In genomic region chr9:54474031-54474430, GRCm38 (mm10) we compare ENCODE assay signal across 30 mouse cellular contexts. TPM values are rescaled to one million over a fixed set of nuclear protein-coding genes. Genes with fewer than 3 reads are reported as not detected.
DNase-seq lines count a peak whose midpoint lies in the region; ATAC-seq and TF ChIP-seq lines count a peak whose summit lies in the region.
"Had no signal": no experiment of that assay in that cellular context is flagged by ENCODE, and none has a peak within 500 bp of the region (broad histone marks: within the 10 kb centered on the region; RNA-seq: fewer than 3 reads in every experiment).

No protein-coding gene starts in this region.

- no peak for TF ChIP-seq EP300 in CH12.LX (IDR thresholded peaks at IDR 0.05; ENCODE audit: low read length)

- intact Hi-C loops in left cerebral cortex, postnatal 25 days (cut with DNase I): no loop called here
- intact Hi-C loops in left cerebral cortex, postnatal 4 days (cut with DNase I): no loop called here

- TF ChIP-seq POLR2A in CH12.LX (IDR thresholded peaks at IDR 0.05; ENCODE audit: low read depth, low read length): no peak

- TF ChIP-seq CTCF in CH12.LX (conservative IDR thresholded peaks at IDR 0.05 in 1 of 2, IDR thresholded peaks at IDR 0.05 in 1 of 2; ENCODE audit: low read depth in 2 of 2, low read length in 2 of 2): no peak

- TF ChIP-seq RAD21 in CH12.LX (IDR thresholded peaks at IDR 0.05; ENCODE audit: low read depth, low read length): no peak

- H3K27me3 ChIP-seq in CH12.LX (replicated peaks): no peaks in the 10 kb centered on the region
- no peaks in the 10 kb centered on the region for H3K27me3 ChIP-seq in kidney, embryonic 16.5 days (ENCODE audit: insufficient read depth, low read length)
- H3K27me3 ChIP-seq: embryonic facial prominence, embryonic 15.5 days; forebrain, embryonic 12.5 days; heart, embryonic 13.5 days; intestine, embryonic 15.5 days; limb, embryonic 15.5 days; liver, embryonic 13.5 days had no signal

- no peak overlapping the region for H3K27ac ChIP-seq in CH12.LX (ENCODE audit: insufficient read depth, low read depth)
- H3K27ac ChIP-seq in kidney, embryonic 16.5 days (ENCODE audit: low read length): no peak overlapping the region
- H3K27ac ChIP-seq: embryonic facial prominence, embryonic 10.5 days; embryonic facial prominence, embryonic 15.5 days; forebrain, embryonic 12.5 days; gastrocnemius, adult 2 months; heart, embryonic 13.5 days; hindbrain, embryonic 10.5 days; hindbrain, postnatal 0 days; intestine, embryonic 15.5 days; limb, embryonic 10.5 days; limb, embryonic 15.5 days; liver, embryonic 13.5 days; macrophage had no signal

- no peaks in the 10 kb centered on the region for H3K9me3 ChIP-seq in CH12.LX (replicated peaks; ENCODE audit: low read length)
- no peaks in the 10 kb centered on the region for H3K9me3 ChIP-seq in kidney, embryonic 16.5 days (ENCODE audit: low read length)
- H3K9me3 ChIP-seq: embryonic facial prominence, embryonic 10.5 days; embryonic facial prominence, embryonic 15.5 days; forebrain, embryonic 12.5 days; G1E; heart, embryonic 13.5 days; hindbrain, embryonic 10.5 days; intestine, embryonic 15.5 days; limb, embryonic 10.5 days; limb, embryonic 15.5 days; liver, embryonic 13.5 days had no signal

- dilution Hi-C loops in CH12.LX (cut with MboI; ENCODE audit: extremely low pct_ligation_motif_present, extremely low pct_unique_long_range_greater_than_20kb, low sequenced_read_pairs): no loop called here

- no peak overlapping the region for H3K4me3 ChIP-seq in CH12.LX (replicated peaks in 1 of 3; ENCODE audit: low read depth in 2 of 3, low read length in 2 of 3, poor library complexity in 1 of 3)
- H3K4me3 ChIP-seq in kidney, embryonic 16.5 days (ENCODE audit: low read length): no peak overlapping the region
- H3K4me3 ChIP-seq: embryonic facial prominence, embryonic 10.5 days; embryonic facial prominence, embryonic 15.5 days; forebrain, embryonic 12.5 days; gastrocnemius, adult 2 months; heart, embryonic 13.5 days; hindbrain, embryonic 10.5 days; intestine, embryonic 15.5 days; limb, embryonic 10.5 days; limb, embryonic 15.5 days; liver, embryonic 13.5 days had no signal

- in situ Hi-C loops in CH12.LX (cut with MboI; ENCODE audit: low pct_ligation_motif_present, low pct_unique_long_range_greater_than_20kb, low sequenced_read_pairs): no loop called here

- no peak overlapping the region for H3K9ac ChIP-seq in CH12.LX (ENCODE audit: insufficient read depth, low read depth)
- H3K9ac ChIP-seq in kidney, embryonic 16.5 days (replicated peaks; ENCODE audit: low read length): no peak overlapping the region
- H3K9ac ChIP-seq: embryonic facial prominence, embryonic 15.5 days; forebrain, embryonic 12.5 days; forebrain, postnatal 0 days; heart, embryonic 13.5 days; intestine, embryonic 15.5 days; limb, embryonic 15.5 days; liver, embryonic 13.5 days had no signal

- peaks cover 8 to 40% of the 10 kb centered on the region in 2 experiments for H3K4me1 ChIP-seq in CH12.LX (ENCODE audit: control insufficient read depth in 1 of 2, insufficient read depth in 2 of 2)
- no peaks in the 10 kb centered on the region for H3K4me1 ChIP-seq in kidney, embryonic 16.5 days (ENCODE audit: insufficient read depth, low read length)
- H3K4me1 ChIP-seq: embryonic facial prominence, embryonic 10.5 days; embryonic facial prominence, embryonic 15.5 days; forebrain, embryonic 12.5 days; hindbrain, embryonic 10.5 days; intestine, embryonic 15.5 days; limb, embryonic 10.5 days; limb, embryonic 15.5 days had no signal

- H3K36me3 ChIP-seq in CH12.LX (replicated peaks in 1 of 2; ENCODE audit: control insufficient read depth in 1 of 2, insufficient read depth in 1 of 2, low read length in 1 of 2): peaks cover 20 to 45% of the 10 kb centered on the region in 2 experiments
- no peaks in the 10 kb centered on the region for H3K36me3 ChIP-seq in kidney, embryonic 16.5 days (ENCODE audit: insufficient read depth, low read length)
- H3K36me3 ChIP-seq: embryonic facial prominence, embryonic 10.5 days; embryonic facial prominence, embryonic 15.5 days; forebrain, embryonic 12.5 days; G1E; heart, embryonic 13.5 days; hindbrain, embryonic 10.5 days; intestine, embryonic 15.5 days; limb, embryonic 10.5 days; limb, embryonic 15.5 days; liver, embryonic 13.5 days had no signal

- WGBS in kidney, embryonic 16.5 days: 51% methylated on average over 4 of the region's 4 CpGs

- H3K79me2 ChIP-seq in CH12.LX (replicated peaks; ENCODE audit: control insufficient read depth, extremely low read depth, insufficient read depth, poor library complexity, severe bottlenecking): peaks cover 3% of the 10 kb centered on the region; the same call in 1 of the 2 replicates

- DNase-seq in left cerebral cortex, postnatal 25 days (ENCODE audit: low spot score in 2 of 2): peak; percentile 18 to 63
- no peak for DNase-seq in left cerebral cortex, postnatal 4 days
- peak; percentile 27 for DNase-seq in A20 (ENCODE audit: low read depth, low spot score)
- DNase-seq in CH12.LX (ENCODE audit: extremely low read depth): peak; percentile 83
- no peak for DNase-seq in adrenal gland, adult 18-20 months (ENCODE audit: low spot score in 2 of 2)
- no peak for DNase-seq in cerebellum, adult 9-10 months
- DNase-seq: adrenal gland, postnatal 25 days; cerebellum, adult 18-20 months; cerebellum, postnatal 14 days; forebrain, postnatal 0 days; gastrocnemius, adult 2 months; heart, postnatal 10 days; kidney, adult 8-10 months; kidney, postnatal 25 days; liver, embryonic 13.5 days had no signal

- peak; percentile 49 for ATAC-seq in megakaryocyte, adult 5-6 weeks (ENCODE audit: poor library complexity, severe bottlenecking)
- ATAC-seq in kidney, embryonic 16.5 days (ENCODE audit: low FRiP score, low TSS enrichment): no peak
- ATAC-seq: forebrain, postnatal 0 days; hindbrain, postnatal 0 days; intestine, embryonic 15.5 days; midbrain, embryonic 16.5 days had no signal

- H3K4me2 ChIP-seq in CH12.LX (ENCODE audit: insufficient read depth, low read depth, poor library complexity, severe bottlenecking): peak overlapping the region; percentile 56; the same call in 1 of the 2 replicates
- no peak overlapping the region for H3K4me2 ChIP-seq in kidney, embryonic 16.5 days (replicated peaks; ENCODE audit: low read depth, low read length)
- H3K4me2 ChIP-seq: embryonic facial prominence, embryonic 15.5 days; forebrain, embryonic 12.5 days; heart, embryonic 13.5 days; intestine, embryonic 15.5 days; limb, embryonic 15.5 days; liver, embryonic 13.5 days; midbrain, embryonic 11.5 days had no signal

TF ChIP-seq in CH12.LX, 34 proteins besides CTCF, POLR2A, EP300 and RAD21:
- TF ChIP-seq ZNF384 (IDR thresholded peaks at IDR 0.05; ENCODE audit: low read depth, low read length): peak; percentile 62
- TF ChIP-seq TBP (conservative IDR thresholded peaks at IDR 0.05; ENCODE audit: low read depth, low read length): no peak
- 0 out of 2 replicates have a peak, but pooled peaks have one; percentile 31 for TF ChIP-seq MXI1 (IDR thresholded peaks at IDR 0.05; ENCODE audit: low read depth, low read length)

RNA-seq across cellular contexts. Expression of gene Dmxl2, which starts 27.4 kb away (rescaled TPM):
- total RNA-seq in left cerebral cortex, postnatal 25 days (2021): 100 to 1,000 TPM; 191 to 201 TPM
- 100 to 1,000 TPM; 168 to 174 TPM for total RNA-seq in left cerebral cortex, postnatal 4 days (2021)
- total RNA-seq in CH12.LX (2012; rRNA removed) (20.1 and 23.7 TPM in 2 replicates), CH12.LX (2014; rRNA removed) (21.8 and 24.2 TPM in 2 replicates)
- 22.5 and 26.6 TPM in 2 replicates for polyA plus RNA-seq in CH12.LX (2012; ENCODE audit: insufficient read length, low read depth)
- total RNA-seq in megakaryocyte, adult 5-6 weeks (2015): 23.7 and 24.0 TPM in 2 replicates
- total RNA-seq in megakaryocyte, adult 5-6 weeks (2017): 17.9 and 21.1 TPM in 2 replicates
- total RNA-seq in adrenal gland, adult 18-20 months (2021): 10 to 100 TPM; 12.9 to 15.1 TPM
- polyA plus RNA-seq in kidney, embryonic 16.5 days (2015; fragmentation: Nextera tagmentation; extraction: Ambion mirVana): 4.7 and 5.7 TPM in 2 replicates
- polyA plus RNA-seq: G1E had no signal

Comparison
In these comparisons a context has a peak if more than half of its experiments do, and no peak if none do; other contexts are left out.
1. DNase-seq: peak in left cerebral cortex, postnatal 25 days (2 of 2), A20 (single experiment) and CH12.LX (single experiment); none in left cerebral cortex, postnatal 4 days (single experiment), adrenal gland, adult 18-20 months (0 of 2) and cerebellum, adult 9-10 months (single experiment).
2. RNA of gene Dmxl2, which starts 27.4 kb away (total RNA-seq): 191 to 201 TPM in left cerebral cortex, postnatal 25 days and 168 to 174 TPM in left cerebral cortex, postnatal 4 days; 17.9 to 24.0 TPM in megakaryocyte, adult 5-6 weeks, 20.1 to 24.2 TPM in CH12.LX and 12.9 to 15.1 TPM in adrenal gland, adult 18-20 months; every median in the first group is over 4 times any median in the second.